Mouse (Mus musculus): Measurements from ENCODE around the gene Ccdc34. TPM values are rescaled to one million over a fixed set of nuclear protein-coding genes. Genes with fewer than 3 reads are reported as not detected.

Ccdc34 gene
- polyA plus RNA-seq, 1 experiment from 2014 or later: 36.8 TPM

- Histone ChIP-seq H3K27ac (replicated peaks) (no peak overlapping the region), H3K36me3 (no peaks in the 10 kb centered on the region), H3K9me3 (no peaks in the 10 kb centered on the region), H3K27me3 (no peaks in the 10 kb centered on the region), H3K4me3 (no peak overlapping the region), H3K9ac (replicated peaks) (no peak overlapping the region), H3K4me2 (replicated peaks) (no peak overlapping the region), H3K4me1 (no peaks in the 10 kb centered on the region)
- WGBS: 87% methylated on average over 4 of the region's 4 CpGs
- ATAC-seq (replicated peaks): no peak
These were observed 196.7 kb downstream of the Ccdc34 start for GRCm38 (mm10) chr2:110214278-110214677.

GRCm38 (mm10) chr2:110214991-110215684 is 197.5 kb downstream of the Ccdc34 start:
- no peak for ATAC-seq (replicated peaks)
- 51% methylated on average over 9 of the region's 9 CpGs for WGBS
- H3K27me3 ChIP-seq: no peaks in the 10 kb centered on the region

DNA sequence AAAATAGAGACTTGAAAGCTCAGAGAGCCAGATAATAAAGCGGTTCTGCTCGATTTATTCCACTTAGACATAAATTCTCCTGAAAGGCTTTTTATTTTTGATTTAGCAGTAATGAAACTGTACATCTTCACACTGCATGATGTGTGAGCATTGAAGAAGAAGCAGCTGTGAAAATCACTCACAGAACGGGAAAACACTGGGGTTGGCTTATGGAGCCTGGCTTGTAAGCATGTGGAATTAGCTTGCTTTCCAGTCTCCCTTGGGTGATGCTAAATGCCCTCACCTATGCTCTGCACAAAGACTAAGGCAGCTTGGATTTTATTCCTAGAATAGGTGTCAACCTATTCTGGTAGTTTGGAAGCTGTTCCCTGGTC is 198.1 kb downstream of the Ccdc34 start:
- H3K27ac ChIP-seq (replicated peaks): no peak overlapping the region
- H3K9ac ChIP-seq (replicated peaks): no peak overlapping the region
- H3K4me3 ChIP-seq: no peak overlapping the region
- H3K4me1 ChIP-seq: no peaks in the 10 kb centered on the region
- H3K9me3 ChIP-seq: no peaks in the 10 kb centered on the region
- H3K4me2 ChIP-seq (replicated peaks): no peak overlapping the region
- no peaks in the 10 kb centered on the region for H3K36me3 ChIP-seq
- H3K27me3 ChIP-seq: no peaks in the 10 kb centered on the region
- WGBS: 82% methylated on average over 3 of the region's 3 CpGs
- ATAC-seq (replicated peaks): no peak

More at GRCm38 (mm10) chr2:110214991-110215684, 197.5 kb downstream of the Ccdc34 start:
- Histone ChIP-seq H3K4me3 (no peak overlapping the region), H3K9ac (replicated peaks) (no peak overlapping the region), H3K9me3 (no peaks in the 10 kb centered on the region), H3K36me3 (no peaks in the 10 kb centered on the region), H3K27ac (replicated peaks) (no peak overlapping the region), H3K4me1 (no peaks in the 10 kb centered on the region), H3K4me2 (replicated peaks) (no peak overlapping the region)

DNA sequence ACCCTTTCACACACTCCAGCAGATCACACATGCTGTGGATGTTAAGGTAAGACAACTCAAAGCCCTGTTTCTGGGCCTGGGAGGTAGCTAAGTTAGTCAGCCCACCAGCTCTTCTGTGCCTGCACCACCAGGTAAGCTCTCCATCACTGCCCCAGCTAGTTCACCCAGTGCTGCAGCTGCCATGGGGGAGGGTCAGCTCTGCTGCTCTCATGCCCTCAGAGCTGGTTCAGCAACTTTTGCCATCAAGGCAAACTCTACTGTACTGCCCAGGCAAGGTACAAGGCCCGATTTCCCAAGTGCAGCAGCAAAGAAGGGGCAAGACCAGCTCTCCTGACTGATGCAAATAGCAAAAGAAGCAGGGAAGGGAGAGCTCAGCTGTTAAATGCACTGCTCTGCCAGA is 202.9 kb downstream of the Ccdc34 start:
- Histone ChIP-seq H3K4me2 (replicated peaks) (no peak overlapping the region), H3K4me3 (no peak overlapping the region), H3K9me3 (no peaks in the 10 kb centered on the region), H3K27ac (replicated peaks) (no peak overlapping the region), H3K4me1 (no peaks in the 10 kb centered on the region), H3K27me3 (no peaks in the 10 kb centered on the region), H3K9ac (replicated peaks) (no peak overlapping the region), H3K36me3 (no peaks in the 10 kb centered on the region)
- ATAC-seq (replicated peaks): no peak
- 81% methylated on average over 1 of the region's 1 CpGs for WGBS

DNA sequence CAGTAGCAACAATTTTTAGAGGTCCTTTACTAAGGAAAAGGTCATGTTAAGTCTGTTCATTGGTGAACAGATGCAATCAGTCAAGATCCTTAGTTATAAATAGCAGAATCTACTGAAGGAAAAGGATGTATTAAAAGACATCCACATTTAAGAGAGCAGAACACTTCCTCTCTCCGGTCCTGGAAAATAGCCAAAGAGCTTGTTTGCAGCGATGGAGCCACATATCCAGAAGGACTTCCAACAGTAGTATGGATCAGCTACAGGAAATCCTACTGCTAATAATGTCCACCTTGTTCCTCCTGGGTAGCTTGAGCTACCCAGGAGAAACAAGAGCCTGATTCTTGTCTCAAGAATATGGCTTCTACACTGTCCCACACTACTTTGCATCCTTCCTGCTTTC is 205.2 kb downstream of the Ccdc34 start:
- Histone ChIP-seq H3K27ac (replicated peaks) (no peak overlapping the region), H3K36me3 (no peaks in the 10 kb centered on the region), H3K27me3 (no peaks in the 10 kb centered on the region), H3K4me2 (replicated peaks) (no peak overlapping the region), H3K4me3 (no peak overlapping the region), H3K9ac (replicated peaks) (no peak overlapping the region), H3K9me3 (no peaks in the 10 kb centered on the region), H3K4me1 (no peaks in the 10 kb centered on the region)
- no peak for ATAC-seq (replicated peaks)
- WGBS: 88% methylated on average over 2 of the region's 2 CpGs

Other genes with a start within 250 kb of the Ccdc34 start
- gene Lin7c, start 127.0 kb upstream of the Ccdc34 start, polyA plus RNA-seq (2015; fragmentation: Nextera tagmentation; extraction: Ambion mirVana): 169 and 184 TPM in 2 replicates
- 2.8 and 3.0 TPM in 2 replicates for gene Lgr4, start 100.2 kb upstream of the Ccdc34 start, polyA plus RNA-seq (2015; fragmentation: Nextera tagmentation; extraction: Ambion mirVana)

All from forebrain, embryonic 15.5 days (tissue).